Mouse (Mus musculus): ENCODE data around the gene Ctsl.

Ctsl gene

GRCm38 (mm10) chr13:64373695-64374094, 3.0 kb upstream of the Ctsl start:
- DNase-seq (ENCODE audit: low read depth, low spot score) = no peak

GRCm38 (mm10) chr13:64369805-64370172, 901 bp downstream of the Ctsl start:
- no peak for DNase-seq (ENCODE audit: low read depth, low spot score)

GRCm38 (mm10) chr13:64368596-64368995, 2.1 kb downstream of the Ctsl start:
- DNase-seq (ENCODE audit: low read depth, low spot score) = no peak

- no peak for DNase-seq (ENCODE audit: low read depth, low spot score)
These were observed 3.1 kb downstream of the Ctsl start for GRCm38 (mm10) chr13:64367615-64368014.

- DNase-seq (ENCODE audit: low read depth, low spot score) = no peak
These were observed 5.4 kb downstream of the Ctsl start for GRCm38 (mm10) chr13:64365326-64365725.

- DNase-seq (ENCODE audit: low read depth, low spot score) = peak; percentile 54
These were observed 6.4 kb downstream of the Ctsl start for GRCm38 (mm10) chr13:64364258-64364657.

GRCm38 (mm10) chr13:64362139-64362538, 8.6 kb downstream of the Ctsl start:
- DNase-seq (ENCODE audit: low read depth, low spot score) = no peak

GRCm38 (mm10) chr13:64361020-64361419, 9.7 kb downstream of the Ctsl start:
- DNase-seq (ENCODE audit: low read depth, low spot score) = no peak

GRCm38 (mm10) chr13:64359702-64360101, 11.0 kb downstream of the Ctsl start:
- DNase-seq (ENCODE audit: low read depth, low spot score) = no peak

- no peak for DNase-seq (ENCODE audit: low read depth, low spot score)
These were observed 12.2 kb downstream of the Ctsl start for GRCm38 (mm10) chr13:64358476-64358875.

- no peak for DNase-seq (ENCODE audit: low read depth, low spot score)
These were observed 13.3 kb downstream of the Ctsl start for GRCm38 (mm10) chr13:64357389-64357788.

GRCm38 (mm10) chr13:64349474-64349873, 21.2 kb downstream of the Ctsl start:
- no peak for DNase-seq (ENCODE audit: low read depth, low spot score)

GRCm38 (mm10) chr13:64344082-64344501, 26.6 kb downstream of the Ctsl start:
- peak; percentile 61 for DNase-seq (ENCODE audit: low read depth, low spot score)

GRCm38 (mm10) chr13:64343598-64343997, 27.1 kb downstream of the Ctsl start:
- no peak for DNase-seq (ENCODE audit: low read depth, low spot score)

GRCm38 (mm10) chr13:64335546-64336132, 35.1 kb downstream of the Ctsl start:
- no peak for DNase-seq (ENCODE audit: low read depth, low spot score)

GRCm38 (mm10) chr13:64333102-64333501, 37.6 kb downstream of the Ctsl start:
- no peak for DNase-seq (ENCODE audit: low read depth, low spot score)

GRCm38 (mm10) chr13:64332321-64332720, 38.4 kb downstream of the Ctsl start:
- DNase-seq (ENCODE audit: low read depth, low spot score) = no peak

- peak; percentile 63 for DNase-seq (ENCODE audit: low read depth, low spot score)
These were observed 48.0 kb downstream of the Ctsl start for GRCm38 (mm10) chr13:64322561-64323281.

GRCm38 (mm10) chr13:64320334-64320733, 50.4 kb downstream of the Ctsl start:
- DNase-seq (ENCODE audit: low read depth, low spot score) = no peak

- no peak for DNase-seq (ENCODE audit: low read depth, low spot score)
These were observed 50.9 kb downstream of the Ctsl start for GRCm38 (mm10) chr13:64319782-64320181.

GRCm38 (mm10) chr13:64318355-64318754, 52.3 kb downstream of the Ctsl start:
- no peak for DNase-seq (ENCODE audit: low read depth, low spot score)

- DNase-seq (ENCODE audit: low read depth, low spot score) = peak; percentile 49
These were observed 55.1 kb downstream of the Ctsl start for GRCm38 (mm10) chr13:64315483-64316050.

- DNase-seq (ENCODE audit: low read depth, low spot score) = no peak
These were observed 56.6 kb downstream of the Ctsl start for GRCm38 (mm10) chr13:64314041-64314440.

Measured in ES-CJ7 (cell line).